Mouse (Mus musculus) cerebral cortex, adult 2 months (tissue): Measurements from ENCODE around the gene Serbp1.

Experiments used
- WGBS: fragments of 180-500 bp; shearing (Covaris S2); methylation state at CpG from one replicate; pipeline ENCODE4 v1.1.7; 2018; 5-methylcytosine and 5-hydroxymethylcytosine counted together

Serbp1 gene

DNA sequence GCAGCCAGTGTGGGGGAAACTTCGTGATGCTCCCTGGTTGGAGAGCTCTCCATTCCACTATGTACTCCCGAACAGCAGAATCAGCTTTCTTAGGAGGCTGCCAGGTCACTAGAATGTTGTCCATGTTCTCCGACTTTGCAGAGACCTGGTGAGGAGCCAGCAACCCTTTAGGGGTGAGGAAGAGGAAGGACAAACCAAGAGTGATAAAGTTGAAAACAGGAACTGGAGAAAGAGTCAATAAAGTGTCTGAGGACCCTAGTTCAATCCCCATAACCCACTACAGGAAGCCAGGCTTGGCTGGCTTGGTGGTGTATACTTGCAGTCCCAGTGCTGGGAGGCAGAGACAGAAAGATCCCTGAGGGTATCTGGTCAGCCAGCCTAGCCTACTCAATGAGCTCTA is 71.0 kb downstream of the Serbp1 start:
- WGBS = 80% methylated on average over 3 of the region's 3 CpGs

DNA sequence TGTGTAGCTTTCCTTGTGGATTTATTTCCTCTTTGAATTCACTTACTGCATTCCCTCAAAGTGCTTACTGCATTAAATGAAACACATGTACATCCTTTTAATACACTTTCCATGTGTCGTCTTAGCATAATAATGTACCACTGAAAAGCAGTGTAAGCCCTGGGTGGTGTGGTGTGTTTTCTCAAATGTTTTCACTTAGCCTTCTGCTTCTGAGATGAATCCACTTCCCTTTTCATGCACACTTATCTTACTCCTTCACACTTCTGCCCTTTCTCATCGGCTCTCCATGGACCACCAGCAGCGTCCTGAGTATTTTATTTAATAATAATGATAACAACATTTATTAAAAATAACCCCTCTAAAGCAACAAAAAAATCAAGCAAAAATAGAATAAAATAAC is 71.8 kb downstream of the Serbp1 start:
- 75% methylated on average over 3 of the region's 3 CpGs for WGBS

DNA sequence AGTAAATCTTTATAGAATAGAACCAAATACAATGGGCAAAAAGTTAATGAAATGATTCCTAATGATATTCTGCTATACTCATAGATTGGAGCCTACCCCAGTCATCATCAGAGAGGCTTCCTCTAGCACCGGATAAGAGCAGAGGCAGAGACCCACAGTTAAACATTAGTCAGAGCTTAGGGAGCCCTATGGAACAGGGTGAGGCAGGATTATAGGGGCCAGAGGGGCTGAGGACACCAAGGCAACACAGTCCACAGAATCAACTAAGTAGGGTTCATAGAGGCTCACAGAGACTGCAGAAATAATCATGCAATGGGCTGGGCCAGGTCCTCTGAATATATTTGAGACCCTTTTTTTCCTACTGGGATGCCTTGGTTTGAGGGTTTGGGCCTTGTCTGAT is 76.7 kb downstream of the Serbp1 start:
- 87% methylated on average over 1 of the region's 1 CpGs for WGBS

DNA sequence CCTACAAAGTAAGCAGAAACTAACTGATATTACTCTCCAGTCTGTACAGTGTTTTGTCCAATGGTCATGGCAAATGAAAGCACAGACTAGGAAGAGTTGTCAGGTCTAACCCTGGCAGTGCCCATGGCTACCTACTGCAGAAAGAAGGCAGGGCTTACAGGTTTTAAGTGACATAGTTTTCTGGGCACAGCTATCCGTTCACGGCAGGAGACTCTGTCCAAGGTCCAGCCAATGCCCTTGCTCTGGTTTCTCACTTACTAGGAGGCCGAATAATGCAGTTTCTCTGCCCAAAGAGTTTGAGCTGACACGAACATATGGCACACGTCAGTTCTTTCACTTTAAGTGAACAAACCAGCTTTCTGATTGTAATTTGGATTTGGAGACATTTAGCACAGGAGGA is 79.1 kb downstream of the Serbp1 start:
- WGBS = 37% methylated on average over 5 of the region's 5 CpGs

DNA sequence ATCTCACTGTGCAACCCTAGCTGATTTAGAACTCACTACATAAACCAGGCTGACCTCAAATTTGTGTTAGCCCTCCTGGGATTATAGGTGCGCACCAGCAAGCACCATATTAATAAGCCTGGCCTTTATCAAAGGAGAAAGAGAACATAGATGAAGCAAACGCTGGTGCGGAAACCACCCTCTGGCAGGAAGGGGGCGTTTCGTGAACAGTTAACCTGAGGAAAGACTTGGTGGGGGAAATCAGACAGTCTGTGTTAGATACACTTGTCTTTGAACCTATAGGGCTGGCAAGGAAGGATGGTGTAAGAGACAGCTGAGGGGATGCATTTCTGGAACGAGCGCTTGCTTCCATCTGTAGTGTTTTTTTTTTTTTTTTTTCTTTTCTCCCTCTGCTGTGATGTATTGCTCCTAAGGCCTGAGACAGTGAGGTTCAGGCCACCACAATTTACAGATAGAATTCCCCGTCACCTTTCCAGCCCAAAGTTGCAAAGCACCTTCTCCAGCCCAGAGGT is 79.9 kb downstream of the Serbp1 start:
- 61% methylated on average over 8 of the region's 8 CpGs for WGBS

DNA sequence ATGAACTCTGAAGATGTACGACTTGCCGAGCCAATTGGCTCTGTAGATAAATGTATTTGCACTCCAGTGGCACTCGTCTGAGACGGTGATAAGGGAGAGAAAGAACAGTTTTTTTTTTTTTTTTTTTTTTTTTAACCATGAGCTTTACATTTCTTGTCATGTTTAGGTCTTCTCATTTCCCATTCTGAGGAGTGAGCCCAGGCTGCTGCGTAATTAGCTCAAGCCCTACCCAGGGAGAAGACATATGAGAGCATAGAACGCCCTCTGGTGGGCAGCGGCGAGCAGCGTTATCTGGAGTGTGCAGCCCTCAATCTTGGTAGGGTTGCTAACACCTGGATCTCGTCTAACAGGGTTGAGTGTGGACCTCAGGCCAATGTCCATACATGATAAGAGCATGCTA is 80.5 kb downstream of the Serbp1 start:
- 18% methylated on average over 10 of the region's 10 CpGs for WGBS

DNA sequence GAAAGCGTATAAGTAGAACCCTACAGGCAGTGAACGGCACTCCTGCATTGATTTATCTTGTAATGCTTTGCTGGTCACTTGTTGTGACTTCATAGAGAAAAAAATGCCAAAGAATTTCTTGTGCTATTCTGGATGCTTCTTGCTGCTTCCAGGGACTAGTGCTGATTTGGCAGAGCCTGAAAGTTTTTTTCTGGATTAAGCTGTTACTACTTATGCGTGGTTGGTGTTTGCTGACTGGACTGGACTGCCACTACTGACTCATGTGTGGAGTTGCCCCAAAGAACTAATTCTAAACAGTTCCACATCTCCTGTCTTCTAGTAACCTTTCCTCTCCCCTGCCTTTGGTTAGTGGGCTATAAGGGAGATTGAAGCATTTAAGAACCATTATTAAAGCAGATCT is 85.8 kb downstream of the Serbp1 start:
- 62% methylated on average over 3 of the region's 3 CpGs for WGBS
